Mouse (Mus musculus) MN1 (cell line): ENCODE measurements around the gene G6pc3.

Source experiments
- DNase-seq: peaks from one replicate; pipeline ENCODE4 v3.0.0-alpha.2; 2016; ENCODE audit warnings: low spot score

Gene G6pc3

DNA sequence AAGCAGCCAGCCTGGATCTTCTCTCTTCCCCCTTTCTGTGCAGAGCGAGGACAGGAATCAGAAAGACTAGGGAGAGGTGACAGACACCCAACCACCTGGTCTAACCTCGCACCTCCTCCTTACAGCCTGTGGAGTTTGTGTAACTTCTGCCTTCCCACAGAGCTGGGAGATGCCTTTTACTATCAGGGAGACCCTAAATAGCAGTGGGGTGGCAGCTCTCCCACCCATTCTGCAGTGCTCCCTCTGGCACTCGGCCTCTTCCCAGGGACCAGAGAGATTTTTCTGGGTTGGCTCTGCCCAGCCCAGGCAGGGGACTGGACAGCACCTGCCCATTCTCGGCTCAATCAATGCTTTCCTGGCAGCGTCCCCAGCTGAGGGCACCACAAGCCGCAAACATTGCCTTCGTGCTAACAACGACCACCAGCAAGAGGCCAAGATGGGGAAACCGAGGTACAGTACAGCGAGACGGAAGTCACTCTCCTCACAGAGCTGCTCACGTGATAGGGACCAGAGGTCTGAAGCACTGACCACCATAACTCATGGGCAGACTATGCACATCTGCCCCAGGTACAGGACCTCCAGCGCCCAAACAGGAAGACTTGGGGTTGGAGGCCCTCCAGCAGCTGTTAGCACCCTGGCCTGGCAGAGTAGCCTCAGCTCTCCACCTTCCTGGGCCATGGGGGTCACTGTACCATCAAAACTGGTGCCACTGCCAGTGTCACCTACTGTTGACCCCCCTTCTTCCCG, 30.0 kb downstream of the G6pc3 start:
- DNase-seq: peak; percentile 17

GRCm38 (mm10) chr11:102219994-102220346, 30.6 kb downstream of the G6pc3 start:
- DNase-seq: peak; percentile 41

DNA sequence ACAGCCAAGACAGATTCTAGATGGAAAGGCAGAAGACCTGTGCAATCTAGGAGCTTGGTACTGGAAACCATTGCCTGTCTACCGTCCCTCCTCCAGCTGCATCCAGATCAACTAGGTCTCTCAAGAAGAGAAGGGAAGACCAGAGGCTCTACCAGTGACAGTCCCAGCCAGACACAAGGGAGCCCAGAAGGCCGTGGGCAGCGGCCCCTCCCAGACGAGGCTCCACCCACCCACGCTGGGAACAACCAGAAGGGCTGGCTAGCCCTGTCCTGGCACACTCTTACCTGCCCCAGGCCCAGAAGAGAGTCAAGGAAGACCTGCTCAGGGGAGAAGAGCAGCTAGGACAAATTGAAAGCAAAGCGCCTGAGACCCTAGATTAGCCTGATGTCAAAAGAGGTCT, 31.0 kb downstream of the G6pc3 start:
- no peak for DNase-seq

- DNase-seq: no peak
Observed at GRCm38 (mm10) chr11:102221243-102221953, 32.0 kb downstream of the G6pc3 start.

- DNase-seq: no peak
Observed at GRCm38 (mm10) chr11:102221954-102222351, 32.5 kb downstream of the G6pc3 start.

- peak; percentile 77 for DNase-seq
Observed at GRCm38 (mm10) chr11:102223166-102223565, 33.7 kb downstream of the G6pc3 start.

GRCm38 (mm10) chr11:102224686-102225085, 35.3 kb downstream of the G6pc3 start:
- peak; percentile 56 for DNase-seq

DNA sequence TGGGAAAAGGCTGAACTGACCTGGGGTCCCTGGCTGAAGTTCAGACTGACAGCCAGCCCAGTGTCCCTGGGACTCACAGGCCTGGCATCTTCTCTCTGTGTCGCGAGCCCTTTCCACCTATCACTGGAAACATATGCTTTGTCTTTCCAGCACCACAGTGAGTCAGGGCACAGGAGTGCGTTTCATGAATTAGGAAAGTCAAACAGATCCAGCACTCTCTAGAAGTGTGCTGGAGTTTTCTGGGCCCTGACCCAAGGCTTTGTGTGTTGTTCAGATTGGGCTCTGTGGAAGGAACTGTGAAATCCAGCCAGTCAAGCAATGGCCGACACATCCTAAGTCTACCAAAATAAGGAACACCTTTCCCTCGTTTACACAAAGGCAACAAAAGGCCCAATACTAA, 35.8 kb downstream of the G6pc3 start:
- no peak for DNase-seq

DNA sequence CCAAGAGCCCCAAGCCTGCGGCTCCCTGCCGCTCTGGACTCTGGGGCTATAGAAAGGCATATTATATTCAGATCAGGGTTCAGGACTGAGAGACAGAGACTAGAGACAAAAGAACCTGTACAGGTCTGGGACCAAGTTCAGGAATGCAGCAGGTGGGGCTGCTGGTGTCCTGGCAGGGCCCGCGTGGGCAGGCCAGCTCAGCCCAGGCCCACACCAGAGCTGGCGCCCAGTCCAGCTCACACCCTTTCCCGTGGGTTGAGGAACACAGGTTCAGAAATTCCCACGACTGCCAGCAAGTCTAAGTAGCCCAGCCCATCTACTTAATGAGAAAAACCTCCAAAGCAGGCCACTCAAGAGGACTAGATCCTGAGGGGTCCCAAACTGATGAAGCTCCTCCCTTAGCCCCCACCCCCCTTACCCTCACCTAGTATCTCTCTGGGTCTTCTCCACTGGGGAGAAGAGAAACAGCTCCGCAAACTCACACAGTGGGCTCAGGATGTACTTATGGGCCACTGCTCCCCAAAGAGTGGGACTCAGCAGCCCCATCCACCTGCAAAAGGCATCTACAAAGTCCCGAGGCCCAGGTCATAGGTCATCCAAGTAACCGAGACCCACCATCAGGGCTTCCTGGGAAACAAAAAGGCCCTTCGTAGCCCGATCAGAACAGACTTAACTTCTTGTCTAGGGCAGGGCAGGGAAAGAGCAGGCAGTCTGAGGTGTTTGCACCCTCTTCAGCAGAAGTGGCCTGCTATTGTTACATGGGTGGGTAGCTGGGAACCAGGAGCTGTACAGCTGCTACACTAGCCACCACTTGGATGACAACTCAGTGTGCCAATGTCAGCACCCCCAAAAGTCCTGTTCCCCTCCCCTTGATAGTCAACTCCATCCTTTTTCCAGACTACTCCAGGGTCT, 36.9 kb downstream of the G6pc3 start:
- DNase-seq: no peak

GRCm38 (mm10) chr11:102227270-102228190, 38.1 kb downstream of the G6pc3 start:
- DNase-seq: peak; percentile 37

DNA sequence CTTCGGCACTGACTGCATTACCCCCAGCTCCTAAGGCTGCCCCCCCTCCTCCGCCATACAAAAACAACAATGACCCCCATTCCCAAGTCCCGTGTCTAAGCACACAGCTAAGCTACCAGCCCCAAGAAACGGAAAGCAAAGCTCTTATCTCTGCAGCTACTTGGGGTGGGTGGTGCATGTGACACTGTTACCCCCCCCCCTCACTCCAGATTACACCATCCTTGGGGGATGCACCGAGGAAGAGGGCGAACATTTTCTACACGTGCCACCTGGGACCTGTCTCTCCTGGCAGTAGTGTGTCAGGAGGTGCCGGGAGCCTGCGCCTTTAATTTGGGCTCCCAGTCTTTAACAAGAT, 38.7 kb downstream of the G6pc3 start:
- DNase-seq: peak; percentile 35

GRCm38 (mm10) chr11:102228646-102229268, 39.3 kb downstream of the G6pc3 start:
- DNase-seq: no peak

GRCm38 (mm10) chr11:102229331-102229953, 40.0 kb downstream of the G6pc3 start:
- DNase-seq: peak; percentile 58

- DNase-seq: peak; percentile 97
Observed at GRCm38 (mm10) chr11:102230006-102230741, 40.8 kb downstream of the G6pc3 start, which contains the start of gene Hdac5. Gene Hdac5, minus strand, starts transcription at chr11:102230166.

- no peak for DNase-seq
Observed at GRCm38 (mm10) chr11:102236022-102236421, 46.6 kb downstream of the G6pc3 start.

- DNase-seq: no peak
Observed at GRCm38 (mm10) chr11:102240636-102241035, 51.2 kb downstream of the G6pc3 start.

GRCm38 (mm10) chr11:102241246-102241645, 51.8 kb downstream of the G6pc3 start:
- no peak for DNase-seq

DNA sequence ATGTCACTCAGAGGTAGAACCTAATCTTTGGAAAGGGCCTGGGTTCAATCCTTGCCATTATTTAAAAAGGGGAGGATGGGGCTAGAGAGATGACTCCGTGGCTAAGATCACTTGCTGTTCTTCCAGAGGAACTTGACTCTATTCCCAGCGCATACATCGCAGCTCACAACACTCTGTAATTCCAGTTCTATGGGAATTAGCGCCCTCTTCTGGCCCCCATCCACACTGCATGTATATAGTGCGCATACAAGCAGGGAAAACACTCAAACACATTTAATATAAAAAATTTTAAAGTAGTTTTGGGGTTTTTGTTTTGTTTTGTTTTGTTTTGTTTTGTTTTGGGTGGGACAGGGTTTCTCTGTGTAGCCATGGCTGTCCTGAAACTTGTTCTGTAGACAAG, 52.5 kb downstream of the G6pc3 start:
- no peak for DNase-seq
